Mouse (Mus musculus): ENCODE measurements around the gene Pde12.
"Not testable (repeated sequence)": the region's sequence is repeated elsewhere in the genome, so short reads cannot be mapped to it uniquely, and the experiment has no call there.

Gene Pde12

DNA sequence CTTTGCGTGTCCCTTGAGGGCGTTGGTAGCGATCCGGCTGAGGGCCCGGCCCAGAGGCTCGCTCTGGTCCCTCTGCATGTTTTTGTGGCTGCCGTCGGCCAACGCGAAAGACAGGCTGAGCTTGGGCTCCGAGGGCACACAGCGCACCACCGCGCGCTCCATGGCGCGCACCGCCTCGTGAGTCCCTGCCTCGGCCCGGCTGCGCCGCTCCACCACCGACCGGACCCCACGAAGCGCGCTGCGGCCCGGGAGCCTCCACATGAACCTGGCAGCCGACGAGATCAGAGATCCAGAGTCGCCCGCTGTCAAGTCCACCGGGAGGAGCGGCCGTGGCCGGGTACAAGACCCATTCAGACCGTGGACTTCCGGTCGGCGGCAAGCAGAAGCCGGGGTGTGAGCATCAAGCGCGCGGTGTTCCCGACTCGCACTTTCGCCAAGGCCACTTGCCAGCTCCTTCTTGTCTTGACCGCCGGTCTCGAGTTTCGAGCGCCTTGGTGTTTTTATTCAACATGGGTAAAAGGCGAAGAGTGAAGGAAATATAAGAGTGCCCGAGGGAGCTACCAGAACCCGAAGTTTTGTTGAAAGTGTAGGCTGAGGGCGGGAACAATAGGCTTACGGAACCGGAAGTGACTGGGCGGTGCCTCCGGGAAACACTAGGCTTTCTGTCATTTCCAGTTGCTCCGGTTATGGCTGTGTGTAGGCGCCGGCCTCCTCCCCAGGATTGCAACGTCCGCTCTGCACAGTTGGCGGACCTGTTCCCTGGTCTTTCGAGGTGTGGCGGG lies at the start of gene Pde12:
Gene Pde12, minus strand, starts transcription at position 592 of the 782 bp plus-strand sequence.
- DNase-seq (ENCODE audit: low spot score in 2 of 2) = peak; percentile 77 to 91

DNA sequence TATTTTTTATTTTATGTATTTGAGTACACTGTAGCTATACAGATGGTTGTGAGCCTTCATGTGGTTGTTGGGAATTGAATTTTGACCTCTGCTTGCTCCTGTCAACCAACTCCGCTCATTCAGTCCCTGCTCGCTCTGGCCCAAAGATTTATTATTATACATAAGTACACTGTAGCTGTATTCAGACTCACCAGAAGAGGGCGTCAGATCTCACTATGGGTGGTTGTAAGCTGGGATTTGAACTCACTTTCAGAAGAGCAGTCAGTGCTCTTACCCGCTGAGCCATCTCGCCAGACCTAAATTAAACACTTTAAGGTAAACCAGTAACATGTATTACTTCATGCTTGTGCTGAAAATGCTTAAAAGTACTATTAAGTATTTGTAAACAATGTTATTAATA lies 35.6 kb upstream of the Pde12 start:
- DNase-seq (ENCODE audit: low spot score in 2 of 2) = not testable (repeated sequence)

DNA sequence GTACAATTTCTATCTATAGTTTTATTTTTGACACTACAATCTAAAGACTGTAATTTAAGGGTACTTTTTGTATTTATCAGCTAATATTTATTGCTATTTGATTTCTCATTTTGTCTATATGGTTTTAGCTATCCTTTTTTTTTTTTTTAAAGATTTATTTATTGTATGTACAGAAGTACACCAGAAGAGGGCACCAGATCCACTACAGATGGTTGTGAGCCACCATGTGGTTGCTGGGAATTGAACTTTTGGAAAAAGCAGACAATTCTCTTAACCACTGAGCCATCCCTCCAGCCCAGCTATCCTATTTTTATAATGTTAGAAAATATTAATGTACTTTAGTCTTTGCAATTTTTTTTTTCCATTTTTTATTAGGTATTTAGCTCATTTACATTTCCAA lies 28.2 kb upstream of the Pde12 start:
- no peak for DNase-seq (ENCODE audit: low spot score in 2 of 2)

DNA sequence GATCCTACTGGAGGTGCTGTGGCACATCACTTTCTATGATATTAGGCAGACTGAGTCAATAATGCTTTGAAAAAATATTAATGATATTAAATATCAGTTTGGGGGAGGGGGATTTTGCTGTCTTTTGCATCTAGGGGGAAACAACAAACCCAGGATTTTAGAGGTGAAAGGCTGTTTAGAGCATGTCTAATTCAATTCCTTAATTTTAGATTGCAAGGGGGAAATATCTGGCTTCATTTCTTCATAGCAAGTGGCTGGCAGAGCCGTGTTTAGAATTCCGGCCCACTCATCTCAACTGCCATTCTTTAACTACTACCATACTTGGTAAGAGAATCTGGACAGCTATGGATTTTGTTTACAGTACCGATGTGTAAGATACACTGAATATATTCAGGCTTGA lies 23.3 kb upstream of the Pde12 start, which contains the start of gene Dnah12:
Gene Dnah12, plus strand, starts transcription at position 301 of the 400 bp plus-strand sequence.
- no peak for DNase-seq (ENCODE audit: low spot score in 2 of 2)

DNA sequence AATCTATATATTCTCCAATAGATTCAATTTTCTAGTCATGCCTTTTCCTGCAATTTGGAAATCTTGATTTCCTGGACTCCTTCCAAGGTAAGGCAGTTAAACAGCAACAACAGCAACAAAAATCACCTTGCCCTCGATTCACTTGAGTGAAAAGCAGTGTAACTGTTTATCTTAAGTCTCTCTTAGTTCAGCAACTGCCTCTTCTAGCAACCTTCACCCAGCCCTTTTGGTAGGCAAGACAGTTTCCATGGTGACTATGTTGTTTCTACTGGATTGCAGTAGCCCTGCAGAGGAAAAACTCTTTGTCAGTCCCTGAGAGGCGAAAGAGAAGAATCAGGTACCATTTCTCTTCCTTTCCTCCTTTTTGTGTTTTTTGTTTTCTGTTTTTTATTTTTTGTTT lies 21.7 kb upstream of the Pde12 start:
- DNase-seq (ENCODE audit: low spot score in 2 of 2) = no peak

DNA sequence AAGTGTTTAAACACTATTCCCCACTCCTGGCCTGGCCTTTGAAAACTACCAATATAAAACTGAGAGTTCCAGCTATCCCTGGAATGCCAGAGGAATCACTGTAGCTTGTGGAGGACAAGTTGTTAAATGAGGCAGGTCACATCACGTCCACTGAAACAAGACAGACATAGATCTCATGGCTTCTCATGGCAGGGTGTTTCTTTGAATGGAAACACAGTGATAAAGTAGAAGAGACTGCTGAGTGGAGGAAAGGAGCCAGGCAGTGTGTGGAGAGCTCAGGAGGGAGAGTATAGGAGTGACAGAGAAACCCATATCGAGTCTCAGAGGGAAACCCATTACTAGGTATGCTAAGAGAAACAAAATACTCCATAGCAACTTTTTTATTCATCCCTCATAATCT lies 21.0 kb upstream of the Pde12 start:
- DNase-seq (ENCODE audit: low spot score in 2 of 2) = no peak

DNA sequence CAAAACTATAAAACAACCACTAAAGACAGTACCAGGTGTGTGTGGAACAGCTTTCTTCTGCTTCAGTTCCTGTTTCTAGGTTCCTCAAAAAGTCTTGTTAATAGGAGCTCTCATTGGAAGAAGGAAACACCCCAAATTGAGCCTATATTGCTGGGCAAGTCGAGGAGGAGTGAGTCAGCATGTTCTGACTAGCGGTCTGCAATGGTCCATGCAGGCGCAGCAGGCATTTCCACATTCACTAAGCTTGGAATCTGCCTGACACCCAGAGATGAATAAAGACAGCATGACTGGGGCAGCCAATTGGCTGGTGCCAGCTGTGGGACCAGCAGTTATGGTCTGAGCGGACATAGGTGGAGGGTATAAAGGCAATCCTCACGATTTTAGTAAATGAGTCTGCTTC lies 6.1 kb upstream of the Pde12 start:
- no peak for DNase-seq (ENCODE audit: low spot score in 2 of 2)

DNA sequence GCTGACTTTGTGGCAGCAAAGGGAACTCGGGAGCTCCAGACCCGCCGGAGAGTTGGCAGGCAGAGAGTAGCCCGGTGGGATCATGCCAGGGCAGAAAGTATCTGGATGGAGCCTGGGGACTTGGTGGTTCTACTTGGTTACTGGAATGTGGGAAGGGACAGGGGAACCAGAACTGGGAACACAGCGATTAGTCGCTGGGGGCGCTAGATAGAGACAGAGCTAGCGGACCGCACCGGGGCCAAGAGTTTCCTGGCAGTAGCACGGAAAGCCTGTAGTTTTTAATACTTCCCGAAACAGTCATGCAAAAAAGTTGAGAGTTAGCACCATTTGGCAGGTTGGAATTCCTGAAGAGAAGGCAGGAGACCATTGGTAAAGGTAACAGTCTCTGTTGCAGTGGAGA lies 5.7 kb upstream of the Pde12 start:
- DNase-seq (ENCODE audit: low spot score in 2 of 2) = no peak

DNA sequence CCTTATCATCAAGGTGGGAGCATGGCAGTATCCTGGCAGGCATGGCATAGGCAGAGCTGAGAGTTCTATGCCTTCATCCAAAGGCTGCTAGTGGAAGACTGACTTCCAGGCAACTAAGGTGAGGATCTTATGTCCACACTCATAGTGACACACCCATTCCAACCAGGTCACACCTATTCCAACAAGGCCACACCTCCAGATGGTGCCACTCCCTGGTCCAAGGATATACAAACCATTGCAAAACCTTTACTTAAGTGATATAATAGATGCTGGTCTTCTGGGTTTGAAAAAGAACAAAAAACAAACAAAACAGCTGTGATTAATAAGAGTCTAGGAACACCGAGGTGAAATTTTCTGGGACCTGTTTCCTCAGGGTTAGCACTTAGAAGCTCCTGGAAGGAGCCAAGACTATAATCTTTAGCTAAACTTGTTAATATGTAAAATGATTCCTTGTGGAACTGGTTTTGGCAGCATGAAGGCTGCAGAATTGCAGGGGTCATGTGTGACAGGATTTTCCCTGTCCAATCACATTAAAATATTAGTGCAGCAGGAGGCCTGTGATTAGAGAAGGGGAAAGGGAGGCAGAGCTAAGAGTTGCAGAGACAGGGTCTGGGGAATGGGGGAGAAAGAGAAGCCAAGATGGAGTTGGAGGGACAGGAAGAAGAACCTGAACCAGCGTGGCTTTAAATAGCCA lies 4.9 kb upstream of the Pde12 start:
- not testable (repeated sequence) for DNase-seq (ENCODE audit: low spot score in 2 of 2)

DNA sequence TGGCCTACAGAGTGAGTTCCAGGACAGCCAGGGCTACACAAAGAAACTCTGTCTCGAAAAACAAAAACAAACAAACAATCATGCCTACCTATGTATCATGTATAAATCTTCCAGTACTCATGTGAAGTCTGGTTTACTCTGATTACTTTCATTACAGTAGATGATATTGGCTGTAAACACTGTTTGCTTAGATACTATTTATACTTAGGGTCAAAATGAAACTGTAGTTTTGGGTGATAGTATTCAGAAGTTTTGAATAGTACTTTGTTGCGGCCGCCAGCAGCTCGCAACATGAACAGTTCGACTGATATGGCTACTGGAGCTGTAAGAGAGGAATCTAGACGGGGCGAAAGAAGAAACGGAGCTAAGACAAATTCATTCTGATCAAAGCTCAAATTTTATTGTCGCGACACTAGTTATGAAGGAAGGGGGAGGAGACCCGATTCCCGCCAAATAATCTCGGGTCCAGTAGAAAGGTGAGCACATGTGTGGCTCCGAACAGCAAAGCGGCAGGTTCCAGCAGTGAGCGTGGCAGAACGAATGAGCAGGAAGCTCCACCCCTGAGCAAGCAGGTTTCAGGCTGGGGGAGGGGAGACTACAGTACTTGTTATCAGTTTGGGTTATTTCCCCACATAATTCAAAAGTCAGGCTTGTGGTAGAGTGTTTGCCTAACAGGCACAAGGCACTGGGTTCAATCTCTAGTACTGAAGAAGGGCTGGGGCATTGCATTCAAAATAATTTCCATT lies 2.4 kb upstream of the Pde12 start:
- not testable (repeated sequence) for DNase-seq (ENCODE audit: low spot score in 2 of 2)

DNA sequence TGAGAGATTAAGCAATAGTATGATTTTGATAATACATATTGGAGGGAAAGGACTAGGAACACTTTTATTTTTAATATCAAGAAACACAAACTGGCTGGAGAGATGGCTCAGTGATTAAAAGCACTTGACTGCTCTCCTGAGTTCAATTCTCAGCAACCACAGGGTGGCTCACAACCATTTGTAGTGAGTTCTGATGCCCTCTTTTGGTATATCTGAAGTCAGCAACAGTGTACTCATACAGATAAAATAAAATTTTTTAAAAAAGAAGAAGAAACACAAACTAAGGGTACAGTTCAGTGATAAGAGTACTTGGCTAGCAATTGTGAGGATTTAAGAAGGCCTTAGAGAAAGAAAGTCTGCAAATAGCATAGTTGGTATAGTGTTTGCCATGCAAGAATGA lies 1.3 kb upstream of the Pde12 start:
- no peak for DNase-seq (ENCODE audit: low spot score in 2 of 2)

DNA sequence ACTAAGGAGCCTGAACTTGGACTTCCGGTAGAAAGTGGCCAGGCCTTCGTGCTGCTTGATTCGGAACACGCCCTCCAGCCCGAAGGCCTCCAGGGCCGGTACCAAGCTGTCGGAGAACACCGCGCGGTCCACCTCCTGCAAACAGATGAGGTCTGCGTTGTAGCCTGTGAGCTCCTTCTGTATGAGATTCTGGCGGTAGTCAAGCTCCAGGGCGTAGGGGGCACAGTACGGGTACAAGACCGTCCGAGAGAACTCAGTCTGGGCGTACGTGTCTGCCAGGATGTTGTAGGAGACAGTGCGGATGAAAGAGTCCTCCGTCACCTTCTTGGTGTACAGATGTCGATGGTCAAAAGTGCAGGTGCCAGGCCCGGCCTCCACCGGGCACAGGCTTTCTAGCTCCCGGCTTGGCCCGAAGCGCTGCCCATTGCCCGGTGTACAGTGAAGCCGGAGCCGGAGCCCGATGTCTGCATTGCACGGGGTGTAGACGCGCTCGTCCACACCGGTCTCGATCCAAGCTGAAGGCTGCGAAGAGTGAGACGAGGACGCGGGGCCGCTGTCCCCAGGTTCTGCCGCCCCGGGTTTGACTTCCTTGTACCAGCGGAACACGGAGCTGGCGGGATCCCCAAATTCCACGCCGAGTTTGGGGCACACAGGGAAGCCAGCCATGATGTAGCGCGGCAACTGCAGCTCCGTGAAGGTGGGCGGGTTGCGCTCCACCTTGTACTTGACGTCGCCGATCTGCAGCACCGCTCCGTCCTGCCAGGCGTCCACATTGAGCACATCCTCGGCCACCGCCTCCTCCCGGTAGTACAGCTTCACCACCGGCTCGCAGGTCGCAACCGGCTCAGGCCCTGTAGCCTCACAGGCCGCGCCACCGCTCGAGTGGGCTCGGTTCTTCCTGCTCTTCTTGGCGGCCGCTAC lies 1.1 kb downstream of the Pde12 start:
- DNase-seq (ENCODE audit: low spot score in 2 of 2) = peak; percentile 26 to 41

DNA sequence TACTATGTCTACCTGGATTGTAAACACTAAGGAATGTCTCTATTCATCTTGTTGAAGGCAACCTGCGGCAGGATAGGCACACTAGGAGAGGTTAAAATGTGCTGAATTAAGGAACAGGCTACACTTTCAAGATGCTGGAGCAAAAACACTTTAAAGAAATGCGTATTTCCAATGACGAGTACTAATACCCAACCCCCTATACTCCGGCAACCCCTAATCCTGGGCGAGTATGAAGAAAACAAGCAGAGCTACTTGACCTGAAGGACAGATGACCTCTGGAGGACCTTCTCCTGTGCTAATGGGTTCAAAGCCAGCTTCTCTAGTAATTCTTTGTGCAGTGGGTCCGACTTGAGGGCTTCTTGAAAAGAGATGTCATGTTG lies 1.7 kb downstream of the Pde12 start:
- DNase-seq (ENCODE audit: low spot score in 2 of 2) = no peak

DNA sequence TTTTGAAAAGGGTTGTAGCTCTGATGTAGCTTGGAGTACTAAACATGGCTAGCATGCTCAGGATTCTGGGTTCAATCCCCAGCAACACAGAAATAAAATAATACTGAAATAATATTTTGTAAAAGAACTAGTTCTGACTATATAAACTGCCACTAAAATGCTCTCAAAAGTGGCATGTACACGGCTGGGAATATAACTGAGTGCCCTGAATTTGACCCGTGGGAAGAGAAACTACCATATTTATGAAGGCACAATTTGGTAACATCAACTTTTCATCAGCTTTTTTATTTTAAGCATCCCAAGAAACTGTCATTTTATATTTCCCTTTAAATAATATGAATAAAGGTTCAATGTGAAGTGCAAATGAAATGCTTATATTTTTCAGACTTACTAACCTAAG lies 5.8 kb downstream of the Pde12 start:
- no peak for DNase-seq (ENCODE audit: low spot score in 2 of 2)

DNA sequence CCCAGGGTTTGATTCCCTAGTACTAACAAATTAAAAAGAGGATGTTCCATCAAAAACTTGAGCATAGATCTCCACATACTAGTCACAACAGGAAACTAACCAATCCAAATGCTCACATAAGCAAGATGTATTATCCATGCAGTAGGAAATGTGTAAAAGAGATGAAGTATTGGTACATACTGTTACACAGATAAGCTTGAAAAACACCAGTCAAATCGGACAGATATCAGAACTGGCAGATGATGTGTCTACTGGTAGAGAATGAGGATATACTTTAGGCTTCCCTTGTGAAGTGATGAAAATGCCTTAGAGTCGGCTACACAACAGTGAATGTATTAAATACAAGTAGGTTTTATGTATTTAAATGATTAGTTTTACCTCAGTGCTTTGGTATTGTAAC lies 7.2 kb downstream of the Pde12 start:
- no peak for DNase-seq (ENCODE audit: low spot score in 2 of 2)

DNA sequence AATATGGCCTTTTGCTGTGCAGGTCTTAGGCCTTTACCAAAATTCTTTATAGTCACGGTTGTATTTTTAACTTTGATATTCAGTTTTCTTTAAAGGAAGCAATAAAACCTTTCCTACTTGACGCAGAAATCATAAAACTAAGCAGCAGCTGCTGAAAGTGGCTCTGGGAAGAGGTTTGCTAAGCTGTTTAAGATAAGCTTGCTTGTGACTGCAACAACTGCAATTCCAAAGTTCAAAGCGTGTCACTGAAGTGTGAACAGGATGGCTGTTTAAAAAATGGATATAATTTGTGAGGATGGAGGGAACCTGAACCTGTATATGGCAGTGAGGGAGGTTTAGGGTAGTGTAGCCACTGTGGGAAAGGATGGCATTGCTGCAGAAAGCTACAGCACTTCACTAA lies 7.7 kb downstream of the Pde12 start:
- no peak for DNase-seq (ENCODE audit: low spot score in 2 of 2)

DNA sequence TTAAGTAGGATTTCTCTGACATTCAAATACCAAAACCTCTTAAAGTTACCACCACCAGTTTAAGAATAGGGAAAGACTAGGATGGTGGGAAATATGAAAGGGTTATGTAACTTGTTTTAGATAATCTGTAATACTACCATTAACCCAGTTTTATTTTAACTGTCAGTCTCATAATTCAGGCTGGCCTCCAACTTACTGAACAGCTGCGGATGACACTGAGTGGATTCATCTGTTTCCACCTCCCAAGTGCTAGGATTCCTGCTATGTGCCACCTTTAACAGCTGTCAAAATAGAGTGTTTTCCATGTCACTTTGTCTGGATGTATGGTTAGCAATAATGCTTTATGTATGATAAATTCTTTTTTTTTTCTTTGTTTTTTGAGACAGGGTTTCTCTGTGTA lies 9.4 kb downstream of the Pde12 start:
- no peak for DNase-seq (ENCODE audit: low spot score in 2 of 2)

DNA sequence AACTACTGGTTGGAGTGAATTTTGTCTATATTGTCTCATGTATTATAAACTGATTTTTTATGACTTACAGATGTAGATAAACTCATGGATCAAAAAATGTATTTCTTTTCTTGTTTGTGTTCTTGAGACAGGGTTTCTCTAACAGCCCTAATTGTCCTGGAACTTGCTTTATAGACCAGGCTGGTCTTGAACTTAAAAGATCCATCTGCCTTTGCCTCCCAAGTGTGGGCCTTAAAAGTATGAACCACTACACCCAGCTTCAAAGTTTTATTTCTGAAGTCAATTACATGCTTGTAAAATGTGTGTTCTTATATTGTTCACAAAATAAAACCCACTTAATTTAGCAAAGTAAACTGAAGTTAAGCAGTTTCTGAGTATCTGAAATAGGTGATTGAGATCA lies 11.5 kb downstream of the Pde12 start:
- DNase-seq (ENCODE audit: low spot score in 2 of 2) = no peak

DNA sequence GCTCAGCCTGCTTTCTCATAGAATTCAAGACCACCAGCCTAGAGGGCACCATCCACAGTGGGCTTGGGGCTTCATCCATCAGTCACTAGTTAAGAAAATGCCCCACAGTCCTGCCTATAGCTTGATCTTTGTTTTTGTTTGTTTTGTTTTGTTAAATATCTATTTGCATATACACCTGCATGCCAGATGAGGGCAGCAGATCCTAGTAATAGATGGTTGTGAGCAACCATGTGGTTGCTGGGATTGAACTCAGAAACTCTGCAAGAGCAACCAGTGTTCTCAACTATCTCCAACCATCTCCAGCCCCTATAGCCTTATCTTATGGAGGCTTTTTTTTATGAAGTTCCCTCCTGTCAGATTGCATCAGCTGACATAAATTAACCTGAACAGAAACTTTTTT lies 17.8 kb downstream of the Pde12 start:
- DNase-seq (ENCODE audit: low spot score in 2 of 2) = no peak

DNA sequence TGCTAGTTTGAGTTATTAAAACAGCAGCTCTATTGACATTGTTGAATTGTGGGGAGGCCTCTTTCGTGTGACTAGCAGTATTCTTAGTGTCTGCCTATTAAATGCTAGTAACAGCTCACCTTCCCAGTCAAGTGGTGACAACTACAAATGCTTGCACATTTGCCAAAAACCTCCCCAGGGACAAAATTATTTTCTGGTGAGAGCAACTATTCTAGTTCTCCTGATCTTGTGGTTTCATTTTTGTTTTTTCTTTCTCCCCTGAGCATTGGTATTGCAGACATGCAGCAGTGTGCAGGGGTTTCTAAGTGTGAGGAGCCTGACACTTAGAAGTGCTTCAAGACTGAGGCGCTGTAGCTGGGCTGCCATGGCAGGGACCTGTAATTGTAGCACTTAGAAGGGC lies 21.9 kb downstream of the Pde12 start:
- no peak for DNase-seq (ENCODE audit: low spot score in 2 of 2)

DNA sequence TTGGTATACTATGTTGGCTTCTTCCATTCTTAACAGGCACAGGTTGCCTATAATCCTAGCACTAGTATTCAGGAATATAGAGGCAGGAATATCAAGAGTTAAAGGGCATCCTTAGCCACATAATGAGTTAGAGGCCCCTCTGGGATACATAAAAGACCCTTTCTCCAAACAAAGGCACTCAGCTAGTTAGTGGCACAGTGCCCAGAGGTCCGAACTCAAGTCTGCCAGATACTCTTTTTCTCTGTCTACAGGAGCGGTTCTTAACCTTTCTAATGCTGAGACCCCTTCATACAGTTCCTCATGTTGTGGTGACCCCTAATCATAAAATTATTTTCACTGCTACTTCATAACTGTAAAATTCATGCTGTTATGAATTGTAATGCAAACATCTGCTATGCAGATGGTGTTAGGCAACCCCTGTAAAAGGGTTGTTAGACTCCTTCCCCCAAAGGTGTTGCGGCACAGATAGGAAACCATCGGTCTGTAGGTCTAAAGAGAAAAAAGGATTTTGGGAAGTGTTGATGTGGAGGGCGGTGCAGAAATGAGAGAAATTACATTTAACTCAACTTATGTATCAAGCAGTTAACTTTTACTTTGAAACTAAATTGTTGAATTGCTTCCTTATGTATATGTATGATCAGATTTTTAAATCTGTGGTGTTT lies 23.6 kb downstream of the Pde12 start:
- no peak for DNase-seq (ENCODE audit: low spot score in 2 of 2)

Data from left cerebral cortex, adult 9 months (tissue).